Mouse (Mus musculus) cerebellum, adult 18-20 months (tissue): ENCODE data around the gene Cenpf.

Experiments used
- DNase-seq, 2 experiments: peaks; one replicate each; pipeline ENCODE4 v3.0.0; 2021

The Cenpf gene

GRCm38 (mm10) chr1:189687654-189688387 lies at the start of gene Cenpf:
TSS of gene Cenpf (minus strand) at chr1:189688086.
- peak; percentile 95 to 99 for DNase-seq

GRCm38 (mm10) chr1:189732156-189732555 lies 44.3 kb upstream of the Cenpf start:
- no peak for DNase-seq

- DNase-seq: no peak
Observed at GRCm38 (mm10) chr1:189731697-189732096, 43.8 kb upstream of the Cenpf start.

GRCm38 (mm10) chr1:189729141-189729815 lies 41.4 kb upstream of the Cenpf start:
- no peak for DNase-seq

GRCm38 (mm10) chr1:189728784-189729115 lies 40.9 kb upstream of the Cenpf start:
- DNase-seq: no peak

GRCm38 (mm10) chr1:189727884-189728783 lies 40.2 kb upstream of the Cenpf start, which contains the start of gene Ptpn14:
TSS of gene Ptpn14 (plus strand) at chr1:189728268.
- DNase-seq: peak in 1 of 2 experiments; percentile 10

- DNase-seq: no peak
Observed at GRCm38 (mm10) chr1:189727346-189727883, 39.5 kb upstream of the Cenpf start.

GRCm38 (mm10) chr1:189726121-189726520 lies 38.2 kb upstream of the Cenpf start:
- no peak for DNase-seq

- DNase-seq: no peak
Observed at GRCm38 (mm10) chr1:189718600-189718999, 30.7 kb upstream of the Cenpf start.

GRCm38 (mm10) chr1:189717546-189717945 lies 29.7 kb upstream of the Cenpf start:
- no peak for DNase-seq

GRCm38 (mm10) chr1:189715915-189716797 lies 28.3 kb upstream of the Cenpf start:
- peak; percentile 17 to 26 for DNase-seq

GRCm38 (mm10) chr1:189709001-189709400 lies 21.1 kb upstream of the Cenpf start:
- DNase-seq: no peak

- no peak for DNase-seq
Observed at GRCm38 (mm10) chr1:189707419-189707818, 19.5 kb upstream of the Cenpf start.

- no peak for DNase-seq
Observed at GRCm38 (mm10) chr1:189707014-189707413, 19.1 kb upstream of the Cenpf start.

GRCm38 (mm10) chr1:189706040-189706645 lies 18.3 kb upstream of the Cenpf start:
- DNase-seq: no peak

GRCm38 (mm10) chr1:189703591-189703990 lies 15.7 kb upstream of the Cenpf start:
- DNase-seq: no peak

GRCm38 (mm10) chr1:189703156-189703555 lies 15.3 kb upstream of the Cenpf start:
- DNase-seq: no peak

- peak; percentile 68 to 74 for DNase-seq
Observed at GRCm38 (mm10) chr1:189700990-189701389, 13.1 kb upstream of the Cenpf start.

GRCm38 (mm10) chr1:189700186-189700585 lies 12.3 kb upstream of the Cenpf start:
- no peak for DNase-seq

- no peak for DNase-seq
Observed at GRCm38 (mm10) chr1:189698416-189698815, 10.5 kb upstream of the Cenpf start.

- no peak for DNase-seq
Observed at GRCm38 (mm10) chr1:189695321-189695720, 7.4 kb upstream of the Cenpf start.

GRCm38 (mm10) chr1:189694391-189694790 lies 6.5 kb upstream of the Cenpf start:
- no peak for DNase-seq
